8 mouse cellular contexts compared by ENCODE assay signal in the genomic region with DNA sequence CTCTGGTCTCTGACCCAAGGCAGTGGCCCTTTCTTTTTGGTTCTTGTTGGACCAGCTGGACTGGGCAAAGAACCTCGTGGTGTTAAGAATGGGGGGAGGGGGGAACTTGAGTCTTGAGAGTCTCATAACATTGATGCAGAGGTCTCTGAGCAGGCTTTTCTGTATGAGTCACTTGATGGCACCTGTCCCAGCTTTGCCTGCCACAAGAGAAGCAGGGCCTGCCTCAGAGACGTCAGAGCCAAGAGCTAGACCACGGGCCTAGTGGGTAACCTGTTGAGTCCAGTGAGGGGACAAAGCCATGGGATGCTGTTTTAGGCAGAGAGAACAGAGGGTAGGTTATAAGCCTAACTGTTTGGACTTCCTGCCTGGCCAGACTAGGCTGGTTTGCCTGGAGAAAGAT. TPM values are rescaled to one million over a fixed set of nuclear protein-coding genes. Genes with fewer than 3 reads are reported as not detected.
DNase-seq lines count a peak whose midpoint lies in the region; ATAC-seq and TF ChIP-seq lines count a peak whose summit lies in the region.

No protein-coding gene starts in this region.

- WGBS in forebrain, embryonic 11.5 days, result 10% methylated on average over 3 of the region's 3 CpGs
- 9% methylated on average over 3 of the region's 3 CpGs for WGBS in hindbrain, postnatal 0 days

- no peak for TF ChIP-seq CTCF in hindbrain, postnatal 0 days (IDR thresholded peaks at IDR 0.05; ENCODE audit: low read depth)

- peak overlapping the region; percentile 93 for H3K4me3 ChIP-seq in forebrain, embryonic 11.5 days (ENCODE audit: low read depth, low read length)
- H3K4me3 ChIP-seq in hindbrain, postnatal 0 days (ENCODE audit: low read length), result peak overlapping the region; percentile 95

- no peaks in the 10 kb centered on the region for H3K27me3 ChIP-seq in forebrain, embryonic 11.5 days (ENCODE audit: control insufficient read depth, insufficient read depth, low read length)
- no peaks in the 10 kb centered on the region for H3K27me3 ChIP-seq in hindbrain, postnatal 0 days (ENCODE audit: insufficient read depth, low read length)

- H3K4me2 ChIP-seq in forebrain, embryonic 11.5 days (ENCODE audit: low read depth, low read length, severe bottlenecking), result peak overlapping the region; percentile 93
- H3K4me2 ChIP-seq in hindbrain, postnatal 0 days (ENCODE audit: low read depth, low read length), result peak overlapping the region; percentile 100

- DNase-seq in layer of hippocampus, adult 9-11 months, result peak; percentile 67
- DNase-seq in layer of hippocampus, postnatal 25 days (ENCODE audit: extremely low spot score in 1 of 2, low spot score in 1 of 2), result no peak
- DNase-seq in adrenal gland, postnatal 10 days, result peak; percentile 68
- no peak for DNase-seq in forebrain, embryonic 11.5 days (ENCODE audit: low spot score)
- DNase-seq in hindbrain, postnatal 0 days (ENCODE audit: low spot score), result no peak
- DNase-seq in lung, postnatal 36 days, result peak; percentile 83
- no peak for DNase-seq in T-cell, adult 2 months (ENCODE audit: low spot score)
- DNase-seq in layer of hippocampus, postnatal 14 days (ENCODE audit: low spot score in 2 of 2), result no peak

- H3K4me1 ChIP-seq in forebrain, embryonic 11.5 days (replicated peaks; ENCODE audit: control insufficient read depth, insufficient read depth, low read length), result peaks cover 40% of the 10 kb centered on the region
- H3K4me1 ChIP-seq in hindbrain, postnatal 0 days (ENCODE audit: insufficient read depth, low read length), result peaks cover 43% of the 10 kb centered on the region

- 0 out of 2 replicates have a peak overlapping the region, but pooled peaks have one; percentile 34 for H3K27ac ChIP-seq in forebrain, embryonic 11.5 days (ENCODE audit: low read depth, low read length)
- peak overlapping the region; percentile 97 for H3K27ac ChIP-seq in hindbrain, postnatal 0 days

- peaks cover 23% of the 10 kb centered on the region for H3K36me3 ChIP-seq in forebrain, embryonic 11.5 days (ENCODE audit: control insufficient read depth, insufficient read depth, low read length)
- peaks cover 9% of the 10 kb centered on the region for H3K36me3 ChIP-seq in hindbrain, postnatal 0 days (ENCODE audit: insufficient read depth, low read length)

- no peaks in the 10 kb centered on the region for H3K9me3 ChIP-seq in forebrain, embryonic 11.5 days (ENCODE audit: control insufficient read depth, low read length)
- no peaks in the 10 kb centered on the region for H3K9me3 ChIP-seq in hindbrain, postnatal 0 days (ENCODE audit: low read length)

- peak overlapping the region; percentile 98 for H3K9ac ChIP-seq in forebrain, embryonic 11.5 days (ENCODE audit: low read length)
- H3K9ac ChIP-seq in hindbrain, postnatal 0 days (replicated peaks; ENCODE audit: low read length), result peak overlapping the region; percentile 96

- no peak for ATAC-seq in forebrain, embryonic 11.5 days (replicated peaks; ENCODE audit: low FRiP score)
- ATAC-seq in hindbrain, postnatal 0 days, result no peak

RNA-seq across cellular contexts. Expression of a gene that starts 1.8 kb away (rescaled TPM):
- total RNA-seq in layer of hippocampus, postnatal 25 days (2021), result 100 to 1,000 TPM; 642 to 712 TPM
- 100 to 1,000 TPM; 226 to 239 TPM for total RNA-seq in adrenal gland, postnatal 10 days (2021)
- polyA plus RNA-seq in forebrain, embryonic 11.5 days (2014; fragmentation: Nextera tagmentation; extraction: Ambion mirVana), result 433 and 466 TPM in 2 replicates
- 1,071 and 1,235 TPM in 2 replicates for total RNA-seq in hindbrain, postnatal 0 days (2014; rRNA removed)
- polyA plus RNA-seq in hindbrain, postnatal 0 days (2015; fragmentation: Nextera tagmentation; extraction: Ambion mirVana), result 274 and 291 TPM in 2 replicates
- 100 to 1,000 TPM; 702 to 713 TPM for total RNA-seq in layer of hippocampus, postnatal 14 days (2021)

RNA-seq across cellular contexts. Expression of a gene that starts 37.6 kb away (rescaled TPM):
- total RNA-seq in layer of hippocampus, postnatal 25 days (2021), result 1 to 10 TPM; 2.8 to 2.9 TPM
- 1 to 10 TPM; 1.6 to 1.7 TPM for total RNA-seq in adrenal gland, postnatal 10 days (2021)
- not detected in 2 replicates for polyA plus RNA-seq in forebrain, embryonic 11.5 days (2014; fragmentation: Nextera tagmentation; extraction: Ambion mirVana)
- total RNA-seq in hindbrain, postnatal 0 days (2014; rRNA removed), result 0.84 and 1.5 TPM in 2 replicates
- 0.09 and 0.16 TPM in 2 replicates for polyA plus RNA-seq in hindbrain, postnatal 0 days (2015; fragmentation: Nextera tagmentation; extraction: Ambion mirVana)
- 1 to 10 TPM; 2.5 to 2.6 TPM for total RNA-seq in layer of hippocampus, postnatal 14 days (2021)

Comparison
In these comparisons a context has a peak if more than half of its experiments do, and no peak if none do; other contexts are left out.
1. DNase-seq: peak in layer of hippocampus, adult 9-11 months (single experiment), adrenal gland, postnatal 10 days (single experiment) and lung, postnatal 36 days (single experiment); none in layer of hippocampus, postnatal 25 days (0 of 2), forebrain, embryonic 11.5 days (single experiment), hindbrain, postnatal 0 days (single experiment), T-cell, adult 2 months (single experiment) and layer of hippocampus, postnatal 14 days (0 of 2).